Mouse (Mus musculus) left cerebral cortex, adult 11 months (tissue): ENCODE data around the gene Trib3.
"Not testable (repeated sequence)": the region's sequence is repeated elsewhere in the genome, so short reads cannot be mapped to it uniquely, and the experiment has no call there.

ENCODE experiments used
- DNase-seq: peaks from one replicate; pipeline ENCODE4 v3.0.0; 2022; ENCODE audit warnings: low spot score

Trib3 gene

GRCm38 (mm10) chr2:152307186-152307585, 36.6 kb downstream of the Trib3 start:
- no peak for DNase-seq

- no peak for DNase-seq
Observed at GRCm38 (mm10) chr2:152305480-152305879, 38.4 kb downstream of the Trib3 start.

DNA sequence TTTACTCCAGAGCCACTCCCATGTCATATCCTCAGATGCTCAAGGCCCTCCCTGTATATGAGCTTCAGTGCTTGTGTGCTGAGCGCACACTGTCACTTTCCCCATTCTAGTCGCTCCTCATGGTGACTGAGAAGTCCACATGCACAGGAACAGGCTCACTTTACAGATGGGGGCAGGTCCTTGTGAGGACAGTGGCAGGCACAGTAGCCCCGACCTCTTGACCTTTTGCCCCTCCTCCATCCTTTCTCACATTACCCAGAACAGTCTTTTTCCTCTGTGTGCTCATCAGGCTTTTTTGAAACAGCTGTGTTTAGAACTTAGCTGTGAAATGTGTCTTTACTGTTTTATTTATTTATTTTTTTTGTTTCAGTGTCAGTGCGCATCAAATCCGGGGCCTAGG, 40.1 kb downstream of the Trib3 start:
- no peak for DNase-seq

- DNase-seq: no peak
Observed at GRCm38 (mm10) chr2:152302862-152303261, 41.0 kb downstream of the Trib3 start.

- DNase-seq: no peak
Observed at GRCm38 (mm10) chr2:152294541-152294940, 49.3 kb downstream of the Trib3 start.

GRCm38 (mm10) chr2:152293727-152294475, 49.9 kb downstream of the Trib3 start, which contains the start of gene Tbc1d20:
TSS of gene Tbc1d20 (plus strand) at chr2:152293828.
- DNase-seq: peak; percentile 86

DNA sequence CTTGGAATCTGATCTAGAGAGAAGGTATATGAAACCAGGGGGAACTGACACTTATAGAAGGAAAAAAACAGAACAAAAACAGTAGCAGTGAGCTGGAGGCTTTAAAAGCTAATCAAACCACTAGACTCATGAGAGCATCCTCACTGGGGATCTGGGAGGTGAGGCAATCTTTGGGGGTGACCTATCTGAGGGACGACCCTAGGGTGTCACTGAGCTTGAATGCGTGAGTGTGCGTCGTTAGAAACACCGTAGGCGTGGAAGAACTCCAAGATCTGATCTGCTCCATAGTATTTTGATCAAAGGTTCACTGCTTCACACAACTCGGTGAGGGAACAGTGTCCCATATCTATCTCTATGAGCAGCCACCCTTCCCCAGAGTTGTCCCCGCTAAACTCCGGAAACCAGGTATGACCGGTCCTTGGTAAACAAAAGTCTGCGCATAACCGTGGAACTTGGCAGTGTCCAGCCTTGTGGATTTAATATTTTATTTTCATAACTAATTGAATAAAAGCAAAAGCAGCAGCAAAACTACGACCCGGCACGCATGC, 50.6 kb downstream of the Trib3 start:
- no peak for DNase-seq

- no peak for DNase-seq
Observed at GRCm38 (mm10) chr2:152292475-152292874, 51.4 kb downstream of the Trib3 start.

DNA sequence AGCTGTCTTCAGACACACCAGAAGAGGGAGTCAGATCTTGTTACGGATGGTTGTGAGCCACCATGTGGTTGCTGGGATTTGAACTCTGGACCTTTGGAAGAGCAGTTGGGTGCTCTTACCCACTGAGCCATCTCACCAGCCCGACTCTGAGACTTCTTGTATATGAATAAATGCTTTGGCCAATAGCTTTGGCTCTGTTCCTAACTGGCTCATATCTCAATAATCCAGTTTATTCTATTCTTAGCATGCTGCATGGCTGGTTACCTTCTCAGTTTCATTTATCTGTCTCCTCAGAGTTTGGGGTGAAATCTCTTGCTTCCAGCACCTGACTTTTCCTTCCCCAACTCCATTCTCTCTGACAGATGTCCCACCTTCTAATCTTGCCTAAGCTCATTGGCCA, 54.2 kb downstream of the Trib3 start:
- DNase-seq: not testable (repeated sequence)

GRCm38 (mm10) chr2:152288046-152288445, 55.8 kb downstream of the Trib3 start:
- no peak for DNase-seq

- no peak for DNase-seq
Observed at GRCm38 (mm10) chr2:152287560-152287959, 56.3 kb downstream of the Trib3 start.
